Mouse (Mus musculus): ENCODE results near the gene Stk11. TPM values are rescaled to one million over a fixed set of nuclear protein-coding genes. Genes with fewer than 3 reads are reported as not detected.

Stk11 gene
- total RNA-seq, 2 experiments from 2014 or later = 98.7 to 99.9 TPM

GRCm38 (mm10) chr10:80095547-80095946 lies 20.1 kb upstream of the Stk11 start:
- peak; percentile 43 for DNase-seq

- no peak for DNase-seq
These were observed 18.3 kb upstream of the Stk11 start for GRCm38 (mm10) chr10:80097275-80097674.

GRCm38 (mm10) chr10:80098630-80099029 lies 17.0 kb upstream of the Stk11 start:
- DNase-seq = no peak

- peak; percentile 52 for DNase-seq
These were observed 14.6 kb upstream of the Stk11 start for GRCm38 (mm10) chr10:80100982-80101381.

- DNase-seq = peak; percentile 92
These were observed 13.2 kb upstream of the Stk11 start for GRCm38 (mm10) chr10:80102216-80102915.

- DNase-seq = no peak
These were observed 12.6 kb upstream of the Stk11 start for GRCm38 (mm10) chr10:80103032-80103431.

- no peak for DNase-seq
These were observed 11.4 kb upstream of the Stk11 start for GRCm38 (mm10) chr10:80104181-80104580.

GRCm38 (mm10) chr10:80105460-80105859 lies 10.1 kb upstream of the Stk11 start, which contains the start of gene Sbno2:
Sbno2 (minus strand) TSS chr10:80105571.
- DNase-seq = no peak

- DNase-seq = no peak
These were observed 9.7 kb upstream of the Stk11 start for GRCm38 (mm10) chr10:80105926-80106325.

- DNase-seq = no peak
These were observed 7.9 kb upstream of the Stk11 start for GRCm38 (mm10) chr10:80107678-80108077.

GRCm38 (mm10) chr10:80114341-80115284 lies 990 bp upstream of the Stk11 start:
- DNase-seq = peak; percentile 96

GRCm38 (mm10) chr10:80115944-80116335 lies 337 bp downstream of the Stk11 start:
- DNase-seq = no peak

- peak; percentile 43 for DNase-seq
These were observed 942 bp downstream of the Stk11 start for GRCm38 (mm10) chr10:80116563-80116926.

- peak; percentile 71 for DNase-seq
These were observed 1.5 kb downstream of the Stk11 start for GRCm38 (mm10) chr10:80116927-80117691.

GRCm38 (mm10) chr10:80117736-80118135 lies 2.1 kb downstream of the Stk11 start:
- DNase-seq = no peak

GRCm38 (mm10) chr10:80118552-80118951 lies 2.9 kb downstream of the Stk11 start:
- no peak for DNase-seq

GRCm38 (mm10) chr10:80120146-80120545 lies 4.5 kb downstream of the Stk11 start:
- DNase-seq = no peak

- no peak for DNase-seq
These were observed 6.0 kb downstream of the Stk11 start for GRCm38 (mm10) chr10:80121639-80122038.

- DNase-seq = no peak
These were observed 8.4 kb downstream of the Stk11 start for GRCm38 (mm10) chr10:80123932-80124562.

GRCm38 (mm10) chr10:80127920-80128319 lies 12.3 kb downstream of the Stk11 start:
- DNase-seq = no peak

- no peak for DNase-seq
These were observed 14.2 kb downstream of the Stk11 start for GRCm38 (mm10) chr10:80129846-80130245.

GRCm38 (mm10) chr10:80130403-80131031 lies 14.9 kb downstream of the Stk11 start:
- DNase-seq = no peak

All from heart, postnatal 4 days (tissue).